Mouse (Mus musculus) limb, embryonic 15.5 days (tissue): ENCODE measurements around the gene Cdhr4. TPM values are rescaled to one million over a fixed set of nuclear protein-coding genes. Genes with fewer than 3 reads are reported as not detected.

Experiments
- ATAC-seq: fragments of 200-750 bp; cut with Nextera tagmentation; 2 replicates; pipeline ENCODE4 v1.8.0; 2017; ENCODE audit warnings: low read depth, moderate TSS enrichment; ENCODE audit not compliant: insufficient number of reproducible peaks, low FRiP score, low TSS enrichment
- H3K27ac ChIP-seq: fragments of 300-500 bp; sonication (generic); 2 replicates; pipeline ENCODE4 v1.5.1; 2015; ENCODE audit warnings: moderate library complexity, mild to moderate bottlenecking, inconsistent platforms
- H3K27me3 ChIP-seq: fragments of 300-500 bp; sonication (generic); 2 replicates; pipeline ENCODE4 v1.6.1; 2015; ENCODE audit warnings: inconsistent platforms
- H3K36me3 ChIP-seq: fragments of 300-500 bp; sonication (generic); 2 replicates; pipeline ENCODE4 v1.6.1; 2015; ENCODE audit warnings: inconsistent platforms
- H3K4me1 ChIP-seq: fragments of 300-500 bp; sonication (generic); 2 replicates; pipeline ENCODE4 v1.6.1; 2015; ENCODE audit warnings: inconsistent platforms
- H3K4me2 ChIP-seq: fragments of 300-500 bp; sonication (generic); 2 replicates; pipeline ENCODE4 v1.6.1; 2015; ENCODE audit warnings: mild to moderate bottlenecking, inconsistent platforms
- H3K4me3 ChIP-seq: fragments of 300-500 bp; sonication (generic); 2 replicates; pipeline ENCODE4 v1.5.1; 2015; ENCODE audit warnings: mild to moderate bottlenecking, inconsistent platforms
- H3K9ac ChIP-seq: fragments of 300-500 bp; sonication (generic); 2 replicates; pipeline ENCODE4 v1.6.1; 2015; ENCODE audit warnings: inconsistent platforms
- H3K9me3 ChIP-seq: fragments of 300-500 bp; sonication (generic); 2 replicates; pipeline ENCODE4 v1.6.1; 2016; ENCODE audit warnings: inconsistent platforms
- WGBS: fragments of 180-500 bp; shearing (Covaris S2); methylation state at CpG from one replicate; pipeline ENCODE4 v1.1.7; 2015; 5-methylcytosine and 5-hydroxymethylcytosine counted together
- polyA plus RNA-seq: library from polyadenylated mRNA; unstranded; fragments of >200 nt; fragmentation: Nextera tagmentation; extraction: Ambion mirVana; gene quantifications from 2 replicates; pipeline ENCODE4 v1.2.1, GENCODE M21; 2015

The Cdhr4 gene
- polyA plus RNA-seq, 1 experiment from 2014 or later: 11.9 TPM

- Histone ChIP-seq H3K4me1 (peaks cover 6% of the 10 kb centered on the region; the same call in 1 of the 2 replicates), H3K9me3 (no peaks in the 10 kb centered on the region), H3K4me3 (no peak overlapping the region), H3K27me3 (no peaks in the 10 kb centered on the region), H3K27ac (no peak overlapping the region), H3K9ac (no peak overlapping the region), H3K36me3 (peaks cover 51% of the 10 kb centered on the region), H3K4me2 (no peak overlapping the region)
- 89% methylated on average over 9 of the region's 9 CpGs for WGBS
- ATAC-seq: no peak
These were observed 29.4 kb upstream of the Cdhr4 start for GRCm38 (mm10) chr9:107962916-107963315.

GRCm38 (mm10) chr9:107963700-107964099 lies 28.6 kb upstream of the Cdhr4 start:
- H3K4me3 ChIP-seq: no peak overlapping the region
- 12% methylated on average over 5 of the region's 5 CpGs for WGBS
- peaks cover 53% of the 10 kb centered on the region for H3K36me3 ChIP-seq
- ATAC-seq: 0 out of 2 replicates have a peak, but pooled peaks have one; percentile 25
- no peaks in the 10 kb centered on the region for H3K27me3 ChIP-seq
- peaks cover 6% of the 10 kb centered on the region; the same call in 1 of the 2 replicates for H3K4me1 ChIP-seq
- no peak overlapping the region for H3K27ac ChIP-seq
- H3K4me2 ChIP-seq: no peak overlapping the region
- H3K9ac ChIP-seq: no peak overlapping the region
- no peaks in the 10 kb centered on the region for H3K9me3 ChIP-seq

- Histone ChIP-seq H3K4me3 (no peak overlapping the region), H3K27me3 (no peaks in the 10 kb centered on the region), H3K4me2 (no peak overlapping the region), H3K9me3 (no peaks in the 10 kb centered on the region), H3K36me3 (peaks cover 54% of the 10 kb centered on the region), H3K27ac (no peak overlapping the region), H3K9ac (no peak overlapping the region), H3K4me1 (peaks cover 6% of the 10 kb centered on the region; the same call in 1 of the 2 replicates)
- ATAC-seq: no peak
- WGBS: 93% methylated on average over 9 of the region's 9 CpGs
These were observed 27.6 kb upstream of the Cdhr4 start for GRCm38 (mm10) chr9:107964681-107965080.

GRCm38 (mm10) chr9:107966676-107967075 lies 25.6 kb upstream of the Cdhr4 start:
- peaks cover 47% of the 10 kb centered on the region for H3K36me3 ChIP-seq
- no peak overlapping the region for H3K9ac ChIP-seq
- 88% methylated on average over 10 of the region's 10 CpGs for WGBS

GRCm38 (mm10) chr9:107967437-107967836 lies 24.9 kb upstream of the Cdhr4 start:
- Histone ChIP-seq H3K9ac (no peak overlapping the region), H3K4me1 (no peaks in the 10 kb centered on the region), H3K4me2 (no peak overlapping the region), H3K36me3 (peaks cover 40% of the 10 kb centered on the region), H3K27me3 (no peaks in the 10 kb centered on the region), H3K27ac (no peak overlapping the region), H3K4me3 (no peak overlapping the region), H3K9me3 (no peaks in the 10 kb centered on the region)
- ATAC-seq: no peak
- WGBS: 83% methylated on average over 6 of the region's 6 CpGs

More at GRCm38 (mm10) chr9:107966676-107967075, 25.6 kb upstream of the Cdhr4 start:
- Histone ChIP-seq H3K27ac (no peak overlapping the region; the same call in 1 of the 2 replicates), H3K4me1 (0 out of 2 replicates have a peak, but pooled peaks cover 1% of the 10 kb centered on the region), H3K4me3 (no peak overlapping the region), H3K27me3 (no peaks in the 10 kb centered on the region), H3K4me2 (no peak overlapping the region), H3K9me3 (no peaks in the 10 kb centered on the region)
- no peak for ATAC-seq

GRCm38 (mm10) chr9:107968531-107968930 lies 23.8 kb upstream of the Cdhr4 start:
- no peak overlapping the region for H3K4me2 ChIP-seq
- H3K4me3 ChIP-seq: no peak overlapping the region
- ATAC-seq: no peak
- H3K9me3 ChIP-seq: no peaks in the 10 kb centered on the region
- no peaks in the 10 kb centered on the region for H3K4me1 ChIP-seq
- H3K27ac ChIP-seq: no peak overlapping the region
- H3K36me3 ChIP-seq: peaks cover 36% of the 10 kb centered on the region
- no peak overlapping the region for H3K9ac ChIP-seq
- H3K27me3 ChIP-seq: no peaks in the 10 kb centered on the region
- WGBS: 85% methylated on average over 7 of the region's 7 CpGs

- H3K4me3 ChIP-seq: no peak overlapping the region
- H3K4me1 ChIP-seq: peaks cover 6% of the 10 kb centered on the region
- H3K27me3 ChIP-seq: no peaks in the 10 kb centered on the region
- no peak overlapping the region for H3K27ac ChIP-seq
- ATAC-seq: no peak
- H3K4me2 ChIP-seq: no peak overlapping the region
- H3K9ac ChIP-seq: no peak overlapping the region
- H3K36me3 ChIP-seq: peaks cover 31% of the 10 kb centered on the region
- 88% methylated on average over 5 of the region's 5 CpGs for WGBS
- H3K9me3 ChIP-seq: no peaks in the 10 kb centered on the region
These were observed 22.0 kb upstream of the Cdhr4 start for GRCm38 (mm10) chr9:107970311-107970710.

- H3K36me3 ChIP-seq: peaks cover 25% of the 10 kb centered on the region
- no peaks in the 10 kb centered on the region for H3K9me3 ChIP-seq
- no peak overlapping the region for H3K4me2 ChIP-seq
- no peak overlapping the region for H3K9ac ChIP-seq
- WGBS: 69% methylated on average over 8 of the region's 8 CpGs
- no peak for ATAC-seq
- peaks cover 14% of the 10 kb centered on the region for H3K4me1 ChIP-seq
- H3K4me3 ChIP-seq: no peak overlapping the region
- H3K27me3 ChIP-seq: no peaks in the 10 kb centered on the region
- no peak overlapping the region for H3K27ac ChIP-seq
These were observed 20.4 kb upstream of the Cdhr4 start for GRCm38 (mm10) chr9:107971690-107972541.

GRCm38 (mm10) chr9:107974491-107975171 lies 17.7 kb upstream of the Cdhr4 start:
- Histone ChIP-seq H3K27me3 (no peaks in the 10 kb centered on the region), H3K9me3 (no peaks in the 10 kb centered on the region), H3K4me3 (no peak overlapping the region), H3K27ac (peak overlapping the region; percentile 60; the same call in 1 of the 2 replicates), H3K36me3 (peaks cover 9% of the 10 kb centered on the region), H3K4me2 (no peak overlapping the region), H3K4me1 (peaks cover 14% of the 10 kb centered on the region), H3K9ac (no peak overlapping the region)
- WGBS: 77% methylated on average over 10 of the region's 10 CpGs
- no peak for ATAC-seq

GRCm38 (mm10) chr9:107975399-107976386 lies 16.6 kb upstream of the Cdhr4 start, which contains the start of gene Uba7:
Uba7 (plus strand) TSS chr9:107975505.
- no peak within 1 kb of the TSS for H3K4me3 ChIP-seq
- no peak within 1 kb of the TSS for H3K4me2 ChIP-seq
- no peak within 1 kb of the TSS for H3K9ac ChIP-seq
- peaks cover 25% of the 10 kb centered on the region for H3K4me1 ChIP-seq
- H3K27ac ChIP-seq: peak within 1 kb of the TSS; percentile 60
- no peaks in the 10 kb centered on the region for H3K27me3 ChIP-seq
- no peak for ATAC-seq
- peaks cover 5% of the 10 kb centered on the region; the same call in 1 of the 2 replicates for H3K36me3 ChIP-seq
- H3K9me3 ChIP-seq: no peaks in the 10 kb centered on the region
- WGBS: 65% methylated on average over 12 of the region's 12 CpGs

GRCm38 (mm10) chr9:107978815-107979214 lies 13.5 kb upstream of the Cdhr4 start:
- H3K4me1 ChIP-seq: peaks cover 56% of the 10 kb centered on the region
- no peaks in the 10 kb centered on the region for H3K36me3 ChIP-seq
- H3K4me2 ChIP-seq: no peak overlapping the region
- no peak overlapping the region for H3K27ac ChIP-seq
- no peaks in the 10 kb centered on the region for H3K9me3 ChIP-seq
- 90% methylated on average over 12 of the region's 12 CpGs for WGBS
- no peak for ATAC-seq
- H3K27me3 ChIP-seq: no peaks in the 10 kb centered on the region
- no peak overlapping the region for H3K9ac ChIP-seq
- H3K4me3 ChIP-seq: no peak overlapping the region
